Comparison of ENCODE assay signal across 10 mouse cellular contexts in the genomic region with DNA sequence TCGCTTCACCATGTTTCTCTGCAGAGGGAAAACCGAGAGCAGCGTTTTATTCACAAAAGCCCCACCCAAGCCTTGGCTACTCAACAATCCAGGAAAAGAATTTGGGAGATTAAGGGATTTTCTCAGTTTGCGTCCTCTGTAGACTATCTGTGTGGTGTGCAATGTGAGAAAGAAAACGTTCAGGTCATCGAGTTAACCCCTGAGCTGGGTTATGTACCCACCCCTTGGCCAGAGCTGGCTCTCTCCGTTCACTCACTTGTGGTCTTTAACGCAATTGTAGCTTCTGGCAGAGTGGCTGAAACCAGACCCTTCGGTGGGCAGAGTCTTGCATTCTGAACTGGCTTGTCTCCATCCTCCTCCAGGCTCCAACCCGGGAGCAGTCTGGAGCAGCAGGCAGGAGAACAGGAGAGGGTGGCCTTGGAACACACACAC. TPM values are rescaled to one million over a fixed set of nuclear protein-coding genes. Genes with fewer than 3 reads are reported as not detected.
DNase-seq lines count a peak whose midpoint lies in the region; ATAC-seq and TF ChIP-seq lines count a peak whose summit lies in the region.
"Had no signal": no experiment of that assay in that cellular context is flagged by ENCODE, and none has a peak within 500 bp of the region (broad histone marks: within the 10 kb centered on the region; RNA-seq: fewer than 3 reads in every experiment).

No protein-coding gene starts in this region.

- 55% methylated on average over 10 of the region's 10 CpGs for WGBS in heart, adult 2 months
- WGBS in hindbrain, embryonic 11.5 days, result 70% methylated on average over 10 of the region's 10 CpGs
- WGBS in limb, embryonic 14.5 days, result 43% methylated on average over 10 of the region's 10 CpGs

- intact Hi-C loops in heart, adult 2 months (cut with DNase I), result no loop called here

- DNase-seq in heart, adult 2 months, result peak in 1 of 2 experiments; percentile 35
- no peak for DNase-seq in heart, adult 8-10 months (ENCODE audit: low spot score)
- no peak for DNase-seq in hindbrain, embryonic 11.5 days (ENCODE audit: low spot score)
- DNase-seq in limb, embryonic 14.5 days (ENCODE audit: low spot score), result peak; percentile 65
- no peak for DNase-seq in frontal cortex, postnatal 25 days (ENCODE audit: low spot score in 2 of 2)
- DNase-seq in embryo, embryonic 10.5 days (ENCODE audit: low spot score), result no peak
- DNase-seq in left cerebral cortex, adult 9 months (ENCODE audit: low spot score in 2 of 2), result no peak

- H3K9ac ChIP-seq in heart, adult 2 months (ENCODE audit: low read depth, low read length), result peak overlapping the region; percentile 33
- no peak overlapping the region for H3K9ac ChIP-seq in hindbrain, embryonic 11.5 days (ENCODE audit: low read depth, low read length)
- no peak overlapping the region for H3K9ac ChIP-seq in limb, embryonic 14.5 days (ENCODE audit: low read depth, low read length, severe bottlenecking)

- no peak for TF ChIP-seq POLR2A in heart, adult 2 months (IDR thresholded peaks at IDR 0.05; ENCODE audit: insufficient read depth, low read depth, low read length)
- TF ChIP-seq POLR2A in limb, embryonic 14.5 days (IDR thresholded peaks at IDR 0.05; ENCODE audit: borderline replicate concordance, extremely low read depth, insufficient read depth, insufficient read length), result no peak

- peaks cover 11% of the 10 kb centered on the region for H3K4me1 ChIP-seq in heart, adult 2 months (ENCODE audit: control insufficient read depth, insufficient read depth, low read length)
- H3K4me1 ChIP-seq in brown adipose tissue, adult 24 weeks (ENCODE audit: control insufficient read depth, insufficient read depth, insufficient read length, low read length), result peaks cover 21% of the 10 kb centered on the region
- 0 out of 2 replicates have a peak, but pooled peaks cover 2% of the 10 kb centered on the region for H3K4me1 ChIP-seq in hindbrain, embryonic 11.5 days (replicated peaks; ENCODE audit: control insufficient read depth, insufficient read depth, low read length)
- peaks cover 21% of the 10 kb centered on the region for H3K4me1 ChIP-seq in limb, embryonic 14.5 days (ENCODE audit: control insufficient read depth, insufficient read depth, low read length)

- peak overlapping the region; percentile 57 for H3K27ac ChIP-seq in heart, adult 2 months
- H3K27ac ChIP-seq in brown adipose tissue, adult 24 weeks (replicated peaks; ENCODE audit: low read depth, low read length), result peak overlapping the region; percentile 93
- no peak overlapping the region for H3K27ac ChIP-seq in hindbrain, embryonic 11.5 days (ENCODE audit: low read depth, low read length)
- H3K27ac ChIP-seq in limb, embryonic 14.5 days (replicated peaks; ENCODE audit: low read depth, low read length), result no peak overlapping the region

- 0 out of 2 replicates have a peak overlapping the region, but pooled peaks have one; percentile 31 for H3K4me3 ChIP-seq in heart, adult 2 months
- H3K4me3 ChIP-seq in brown adipose tissue, adult 24 weeks (ENCODE audit: insufficient read depth, low read depth, low read length), result peak overlapping the region; percentile 71
- no peak overlapping the region for H3K4me3 ChIP-seq in hindbrain, embryonic 11.5 days (ENCODE audit: low read depth, low read length)
- no peak overlapping the region for H3K4me3 ChIP-seq in limb, embryonic 14.5 days (replicated peaks; ENCODE audit: low read length)

- ATAC-seq in hindbrain, embryonic 11.5 days (ENCODE audit: low FRiP score), result 0 out of 2 replicates have a peak, but pooled peaks have one; percentile 30
- ATAC-seq in limb, embryonic 14.5 days (ENCODE audit: low FRiP score, low read depth), result peak; percentile 66

- H3K27me3 ChIP-seq in heart, adult 2 months (ENCODE audit: control insufficient read depth, insufficient read depth, low read length), result no peaks in the 10 kb centered on the region
- H3K27me3 ChIP-seq in hindbrain, embryonic 11.5 days (ENCODE audit: control insufficient read depth, insufficient read depth, low read length), result no peaks in the 10 kb centered on the region
- H3K27me3 ChIP-seq in limb, embryonic 14.5 days (ENCODE audit: control insufficient read depth, insufficient read depth, low read length), result no peaks in the 10 kb centered on the region
- H3K27me3 ChIP-seq: CH12.LX had no signal

- no peaks in the 10 kb centered on the region for H3K79me2 ChIP-seq in heart, adult 2 months (replicated peaks; ENCODE audit: control insufficient read depth, insufficient read depth, low read length)

- no peak for TF ChIP-seq EP300 in heart, adult 2 months (IDR thresholded peaks at IDR 0.05; ENCODE audit: insufficient read depth, low read depth, low read length)

- no peak overlapping the region for H3K4me2 ChIP-seq in hindbrain, embryonic 11.5 days (replicated peaks; ENCODE audit: low read depth, low read length)
- peak overlapping the region; percentile 30 for H3K4me2 ChIP-seq in limb, embryonic 14.5 days (replicated peaks; ENCODE audit: low read depth, low read length, severe bottlenecking)

- H3K9me3 ChIP-seq in hindbrain, embryonic 11.5 days (ENCODE audit: control insufficient read depth, low read length), result no peaks in the 10 kb centered on the region
- no peaks in the 10 kb centered on the region for H3K9me3 ChIP-seq in limb, embryonic 14.5 days (ENCODE audit: control insufficient read depth, low read length)

- no peak for TF ChIP-seq CTCF in heart, adult 2 months (IDR thresholded peaks at IDR 0.05)

- H3K36me3 ChIP-seq in heart, adult 2 months (ENCODE audit: control insufficient read depth, insufficient read depth, low read length), result peaks cover 18% of the 10 kb centered on the region
- H3K36me3 ChIP-seq in hindbrain, embryonic 11.5 days (ENCODE audit: control insufficient read depth, insufficient read depth, low read length), result no peaks in the 10 kb centered on the region
- H3K36me3 ChIP-seq in limb, embryonic 14.5 days (ENCODE audit: control insufficient read depth, insufficient read depth, low read length), result no peaks in the 10 kb centered on the region

RNA-seq across cellular contexts. Expression of a gene that starts 6.8 kb away (rescaled TPM):
- 10 to 100 TPM; 33.4 to 33.6 TPM for total RNA-seq in heart, adult 2 months (2021)
- polyA plus RNA-seq in heart, adult 2 months (2012; rRNA removed), result 41.4 and 43.1 TPM in 2 replicates
- 10 to 100 TPM; 31.3 to 36.7 (median 35.1) TPM for total RNA-seq in heart, adult 8-10 months (2022)
- polyA plus RNA-seq in brown adipose tissue, adult 24 weeks (2012; ENCODE audit: insufficient read depth, insufficient read length, missing spikeins), result 519 and 719 TPM in 2 replicates
- polyA plus RNA-seq in hindbrain, embryonic 11.5 days (2014; fragmentation: Nextera tagmentation; extraction: Ambion mirVana), result 21.2 and 24.2 TPM in 2 replicates
- 41.4 and 46.7 TPM in 2 replicates for polyA plus RNA-seq in limb, embryonic 14.5 days (2012; rRNA removed)
- polyA plus RNA-seq in limb, embryonic 14.5 days (2014; fragmentation: Nextera tagmentation; extraction: Ambion mirVana), result 33.5 and 35.0 TPM in 2 replicates
- total RNA-seq: CH12.LX had no signal

RNA-seq across cellular contexts. Expression of a gene that starts 39.0 kb away (rescaled TPM):
- 10 to 100 TPM; 35.5 to 52.9 TPM for total RNA-seq in heart, adult 2 months (2021)
- polyA plus RNA-seq in heart, adult 2 months (2012; rRNA removed), result 17.9 and 24.3 TPM in 2 replicates
- 10 to 100 TPM; 39.6 to 65.4 (median 54.4) TPM for total RNA-seq in heart, adult 8-10 months (2022)
- polyA plus RNA-seq in brown adipose tissue, adult 24 weeks (2012; ENCODE audit: insufficient read depth, insufficient read length, missing spikeins), result 9.7 and 11.8 TPM in 2 replicates
- polyA plus RNA-seq in hindbrain, embryonic 11.5 days (2014; fragmentation: Nextera tagmentation; extraction: Ambion mirVana), result 0.11 and 0.17 TPM in 2 replicates
- polyA plus RNA-seq in limb, embryonic 14.5 days (2012; rRNA removed), result 1.5 and 2.1 TPM in 2 replicates
- polyA plus RNA-seq in limb, embryonic 14.5 days (2014; fragmentation: Nextera tagmentation; extraction: Ambion mirVana), result 1.5 TPM in 2 replicates
- total RNA-seq: CH12.LX; common myeloid progenitor, adult 5-6 weeks had no signal

RNA-seq across cellular contexts. Expression of a gene that starts 45.8 kb away (rescaled TPM):
- under 1 TPM in 1 of 2 experiments, not detected in 1; 0.08 TPM for total RNA-seq in heart, adult 2 months (2021)
- 0.20 and 0.23 TPM in 2 replicates for polyA plus RNA-seq in heart, adult 2 months (2012; rRNA removed)
- total RNA-seq in heart, adult 8-10 months (2022), result not detected
- 0.79 and 1.2 TPM in 2 replicates for polyA plus RNA-seq in brown adipose tissue, adult 24 weeks (2012; ENCODE audit: insufficient read depth, insufficient read length, missing spikeins)
- 0.06 and 0.64 TPM in 2 replicates for polyA plus RNA-seq in hindbrain, embryonic 11.5 days (2014; fragmentation: Nextera tagmentation; extraction: Ambion mirVana)
- polyA plus RNA-seq in limb, embryonic 14.5 days (2012; rRNA removed), result 0.84 and 0.99 TPM in 2 replicates
- 0.76 and 0.80 TPM in 2 replicates for polyA plus RNA-seq in limb, embryonic 14.5 days (2014; fragmentation: Nextera tagmentation; extraction: Ambion mirVana)
- total RNA-seq: CH12.LX; common myeloid progenitor, adult 5-6 weeks had no signal

Comparison
In these comparisons a context has a peak if more than half of its experiments do, and no peak if none do; other contexts are left out.
1. H3K27ac ChIP-seq: peak in heart, adult 2 months (single experiment) and brown adipose tissue, adult 24 weeks (single experiment); none in hindbrain, embryonic 11.5 days (single experiment) and limb, embryonic 14.5 days (single experiment).
2. H3K4me3 ChIP-seq: peak in heart, adult 2 months (single experiment) and brown adipose tissue, adult 24 weeks (single experiment); none in hindbrain, embryonic 11.5 days (single experiment) and limb, embryonic 14.5 days (single experiment).
3. RNA of a gene that starts 6.8 kb away (polyA plus RNA-seq): 519 to 719 TPM in brown adipose tissue, adult 24 weeks; 33.5 to 46.7 TPM in limb, embryonic 14.5 days, 41.4 to 43.1 TPM in heart, adult 2 months and 21.2 to 24.2 TPM in hindbrain, embryonic 11.5 days; every median in the first group is over 10 times any median in the second.